Mouse (Mus musculus) stomach, embryonic 15.5 days (tissue): ENCODE measurements around the gene Tbcc. TPM values are rescaled to one million over a fixed set of nuclear protein-coding genes. Genes with fewer than 3 reads are reported as not detected.

Experiments
- ATAC-seq: fragments of 200-750 bp; cut with Nextera tagmentation; 2 replicates; pipeline ENCODE4 v1.8.0; 2017; ENCODE audit warnings: low read depth, moderate number of reproducible peaks, moderate TSS enrichment; ENCODE audit not compliant: insufficient read depth, low FRiP score
- H3K27ac ChIP-seq: fragments of 300-500 bp; sonication (generic); 2 replicates; pipeline ENCODE4 v1.5.1; 2015; ENCODE audit warnings: mild to moderate bottlenecking, inconsistent platforms
- H3K27me3 ChIP-seq: fragments of 300-500 bp; sonication (generic); replicated peaks from 2 replicates; pipeline ENCODE4 v1.6.1; 2015; ENCODE audit warnings: inconsistent platforms
- H3K36me3 ChIP-seq: fragments of 300-500 bp; sonication (generic); 2 replicates; pipeline ENCODE4 v1.6.1; 2015; ENCODE audit warnings: inconsistent platforms
- H3K4me1 ChIP-seq: fragments of 300-500 bp; sonication (generic); 2 replicates; pipeline ENCODE4 v1.6.1; 2015; ENCODE audit warnings: inconsistent platforms
- H3K4me2 ChIP-seq: fragments of 300-500 bp; sonication (generic); 2 replicates; pipeline ENCODE4 v1.6.1; 2015; ENCODE audit warnings: mild to moderate bottlenecking, inconsistent platforms
- H3K4me3 ChIP-seq: fragments of 300-500 bp; sonication (generic); replicated peaks from 2 replicates; pipeline ENCODE4 v1.5.1; 2015; ENCODE audit warnings: inconsistent platforms
- H3K9ac ChIP-seq: fragments of 300-500 bp; sonication (generic); 2 replicates; pipeline ENCODE4 v1.6.1; 2015; ENCODE audit warnings: inconsistent platforms
- H3K9me3 ChIP-seq: fragments of 300-500 bp; sonication (generic); 2 replicates; pipeline ENCODE4 v1.6.1; 2016; ENCODE audit warnings: inconsistent platforms
- WGBS: fragments of 180-500 bp; shearing (Covaris S2); methylation state at CpG from one replicate; pipeline ENCODE4 v1.1.7; 2015; 5-methylcytosine and 5-hydroxymethylcytosine counted together
- polyA plus RNA-seq: library from polyadenylated mRNA; unstranded; fragments of >200 nt; fragmentation: Nextera tagmentation; extraction: Ambion mirVana; gene quantifications from 2 replicates; pipeline ENCODE4 v1.2.1, GENCODE M21; 2015

Tbcc gene
- polyA plus RNA-seq, 1 experiment from 2014 or later: 63.0 TPM

GRCm38 (mm10) chr17:46872806-46873205 lies 17.7 kb upstream of the Tbcc start:
- Histone ChIP-seq H3K27ac (no peak overlapping the region), H3K4me2 (no peak overlapping the region), H3K36me3 (0 out of 2 replicates have a peak, but pooled peaks cover 2% of the 10 kb centered on the region), H3K9me3 (no peaks in the 10 kb centered on the region), H3K9ac (no peak overlapping the region), H3K4me1 (0 out of 2 replicates have a peak, but pooled peaks cover 7% of the 10 kb centered on the region), H3K4me3 (no peak overlapping the region), H3K27me3 (no peaks in the 10 kb centered on the region)
- WGBS: 72% methylated on average over 7 of the region's 7 CpGs
- ATAC-seq: no peak

- H3K4me2 ChIP-seq: 0 out of 2 replicates have a peak overlapping the region, but pooled peaks have one; percentile 3
- no peak overlapping the region for H3K9ac ChIP-seq
- H3K4me1 ChIP-seq: 0 out of 2 replicates have a peak, but pooled peaks cover 7% of the 10 kb centered on the region
- H3K4me3 ChIP-seq: no peak overlapping the region
- peak overlapping the region; percentile 52; the same call in 1 of the 2 replicates for H3K27ac ChIP-seq
- peak; percentile 47 for ATAC-seq
- 19% methylated on average over 10 of the region's 10 CpGs for WGBS
- H3K27me3 ChIP-seq: no peaks in the 10 kb centered on the region
- no peaks in the 10 kb centered on the region for H3K9me3 ChIP-seq
- H3K36me3 ChIP-seq: 0 out of 2 replicates have a peak, but pooled peaks cover 2% of the 10 kb centered on the region
These were observed 16.4 kb upstream of the Tbcc start for GRCm38 (mm10) chr17:46874133-46874532.

- Histone ChIP-seq H3K4me3 (no peak overlapping the region), H3K4me1 (0 out of 2 replicates have a peak, but pooled peaks cover 7% of the 10 kb centered on the region), H3K36me3 (0 out of 2 replicates have a peak, but pooled peaks cover 2% of the 10 kb centered on the region), H3K9ac (no peak overlapping the region), H3K27me3 (no peaks in the 10 kb centered on the region), H3K27ac (no peak overlapping the region), H3K9me3 (no peaks in the 10 kb centered on the region), H3K4me2 (no peak overlapping the region)
- ATAC-seq: no peak
- WGBS: 80% methylated on average over 3 of the region's 3 CpGs
These were observed 14.9 kb upstream of the Tbcc start for GRCm38 (mm10) chr17:46875626-46876025.

- no peak overlapping the region for H3K4me2 ChIP-seq
- ATAC-seq: peak; percentile 64
- no peak overlapping the region for H3K4me3 ChIP-seq
- 0 out of 2 replicates have a peak, but pooled peaks cover 2% of the 10 kb centered on the region for H3K36me3 ChIP-seq
- H3K27me3 ChIP-seq: no peaks in the 10 kb centered on the region
- no peaks in the 10 kb centered on the region for H3K9me3 ChIP-seq
- 0 out of 2 replicates have a peak, but pooled peaks cover 7% of the 10 kb centered on the region for H3K4me1 ChIP-seq
- no peak overlapping the region for H3K9ac ChIP-seq
- 46% methylated on average over 8 of the region's 8 CpGs for WGBS
- H3K27ac ChIP-seq: peak overlapping the region; percentile 56
These were observed 14.0 kb upstream of the Tbcc start for GRCm38 (mm10) chr17:46876371-46876950.

GRCm38 (mm10) chr17:46877061-46877460 lies 13.4 kb upstream of the Tbcc start:
- ATAC-seq: no peak
- Histone ChIP-seq H3K9me3 (no peaks in the 10 kb centered on the region), H3K4me3 (no peak overlapping the region), H3K36me3 (no peaks in the 10 kb centered on the region), H3K9ac (no peak overlapping the region), H3K4me2 (no peak overlapping the region), H3K27me3 (no peaks in the 10 kb centered on the region), H3K4me1 (0 out of 2 replicates have a peak, but pooled peaks cover 7% of the 10 kb centered on the region), H3K27ac (peak overlapping the region; percentile 56)
- WGBS: 76% methylated on average over 5 of the region's 5 CpGs

GRCm38 (mm10) chr17:46879841-46880311 lies 10.6 kb upstream of the Tbcc start:
- H3K4me2 ChIP-seq: no peak overlapping the region
- no peak overlapping the region; the same call in 1 of the 2 replicates for H3K27ac ChIP-seq
- H3K4me3 ChIP-seq: no peak overlapping the region
- no peaks in the 10 kb centered on the region for H3K9me3 ChIP-seq
- peaks cover 3% of the 10 kb centered on the region; the same call in 1 of the 2 replicates for H3K4me1 ChIP-seq
- H3K36me3 ChIP-seq: no peaks in the 10 kb centered on the region
- no peaks in the 10 kb centered on the region for H3K27me3 ChIP-seq
- 23% methylated on average over 14 of the region's 14 CpGs for WGBS
- no peak overlapping the region for H3K9ac ChIP-seq
- ATAC-seq: no peak

- Histone ChIP-seq H3K4me1 (peaks cover 3% of the 10 kb centered on the region; the same call in 1 of the 2 replicates), H3K27ac (no peak overlapping the region; the same call in 1 of the 2 replicates), H3K9ac (no peak overlapping the region), H3K9me3 (no peaks in the 10 kb centered on the region), H3K36me3 (no peaks in the 10 kb centered on the region), H3K4me2 (no peak overlapping the region), H3K4me3 (no peak overlapping the region), H3K27me3 (no peaks in the 10 kb centered on the region)
- no peak for ATAC-seq
- WGBS: 55% methylated on average over 2 of the region's 2 CpGs
These were observed 10.2 kb upstream of the Tbcc start for GRCm38 (mm10) chr17:46880322-46880721.

- no peak for ATAC-seq
- Histone ChIP-seq H3K4me2 (no peak overlapping the region), H3K4me1 (peaks cover 14% of the 10 kb centered on the region), H3K36me3 (no peaks in the 10 kb centered on the region), H3K27me3 (no peaks in the 10 kb centered on the region), H3K9ac (no peak overlapping the region), H3K9me3 (no peaks in the 10 kb centered on the region), H3K27ac (no peak overlapping the region), H3K4me3 (no peak overlapping the region)
- 85% methylated on average over 6 of the region's 6 CpGs for WGBS
These were observed 8.8 kb upstream of the Tbcc start for GRCm38 (mm10) chr17:46881728-46882127.

GRCm38 (mm10) chr17:46883107-46883506 lies 7.4 kb upstream of the Tbcc start:
- Histone ChIP-seq H3K27ac (peak overlapping the region; percentile 74), H3K36me3 (no peaks in the 10 kb centered on the region), H3K4me3 (no peak overlapping the region), H3K4me1 (peaks cover 14% of the 10 kb centered on the region), H3K27me3 (no peaks in the 10 kb centered on the region), H3K4me2 (peak overlapping the region; percentile 11; the same call in 1 of the 2 replicates), H3K9ac (no peak overlapping the region), H3K9me3 (no peaks in the 10 kb centered on the region)
- 65% methylated on average over 9 of the region's 9 CpGs for WGBS
- peak; percentile 77 for ATAC-seq

- H3K27me3 ChIP-seq: no peaks in the 10 kb centered on the region
- ATAC-seq: no peak
- H3K27ac ChIP-seq: no peak overlapping the region
- H3K9me3 ChIP-seq: no peaks in the 10 kb centered on the region
- 86% methylated on average over 6 of the region's 6 CpGs for WGBS
- H3K4me2 ChIP-seq: no peak overlapping the region
- no peak overlapping the region for H3K9ac ChIP-seq
- peaks cover 14% of the 10 kb centered on the region for H3K4me1 ChIP-seq
- no peak overlapping the region for H3K4me3 ChIP-seq
- no peaks in the 10 kb centered on the region for H3K36me3 ChIP-seq
These were observed 5.7 kb upstream of the Tbcc start for GRCm38 (mm10) chr17:46884766-46885165.

GRCm38 (mm10) chr17:46885218-46885909 lies 5.1 kb upstream of the Tbcc start:
- no peaks in the 10 kb centered on the region for H3K27me3 ChIP-seq
- no peak overlapping the region for H3K9ac ChIP-seq
- peak overlapping the region; percentile 9; the same call in 1 of the 2 replicates for H3K4me2 ChIP-seq
- no peak overlapping the region for H3K27ac ChIP-seq
- H3K4me3 ChIP-seq: no peak overlapping the region
- no peak for ATAC-seq
- H3K36me3 ChIP-seq: no peaks in the 10 kb centered on the region
- 66% methylated on average over 11 of the region's 11 CpGs for WGBS
- peaks cover 14% of the 10 kb centered on the region for H3K4me1 ChIP-seq
- no peaks in the 10 kb centered on the region for H3K9me3 ChIP-seq
